Mouse (Mus musculus) lung, postnatal 25 days (tissue): ENCODE data around the gene Anapc7.
"Not testable (repeated sequence)": the region's sequence is repeated elsewhere in the genome, so short reads cannot be mapped to it uniquely, and the experiment has no call there.

ENCODE experiments used
- DNase-seq: peaks from one replicate; pipeline ENCODE4 v3.0.0; 2022; ENCODE audit warnings: low spot score

Gene Anapc7

GRCm38 (mm10) chr5:122405537-122405936, 16.0 kb upstream of the Anapc7 start:
- no peak for DNase-seq

- no peak for DNase-seq
Measured at GRCm38 (mm10) chr5:122409692-122410645, 11.5 kb upstream of the Anapc7 start.

- DNase-seq: no peak
Measured at GRCm38 (mm10) chr5:122411892-122412291, 9.6 kb upstream of the Anapc7 start.

GRCm38 (mm10) chr5:122412826-122413225, 8.7 kb upstream of the Anapc7 start:
- DNase-seq: peak; percentile 39

GRCm38 (mm10) chr5:122414351-122414750, 7.1 kb upstream of the Anapc7 start:
- DNase-seq: no peak

GRCm38 (mm10) chr5:122415465-122415864, 6.0 kb upstream of the Anapc7 start:
- no peak for DNase-seq

- not testable (repeated sequence) for DNase-seq
Measured at GRCm38 (mm10) chr5:122420676-122421075, 817 bp upstream of the Anapc7 start.

GRCm38 (mm10) chr5:122422071-122422964, 825 bp downstream of the Anapc7 start:
- DNase-seq: peak; percentile 89

DNA sequence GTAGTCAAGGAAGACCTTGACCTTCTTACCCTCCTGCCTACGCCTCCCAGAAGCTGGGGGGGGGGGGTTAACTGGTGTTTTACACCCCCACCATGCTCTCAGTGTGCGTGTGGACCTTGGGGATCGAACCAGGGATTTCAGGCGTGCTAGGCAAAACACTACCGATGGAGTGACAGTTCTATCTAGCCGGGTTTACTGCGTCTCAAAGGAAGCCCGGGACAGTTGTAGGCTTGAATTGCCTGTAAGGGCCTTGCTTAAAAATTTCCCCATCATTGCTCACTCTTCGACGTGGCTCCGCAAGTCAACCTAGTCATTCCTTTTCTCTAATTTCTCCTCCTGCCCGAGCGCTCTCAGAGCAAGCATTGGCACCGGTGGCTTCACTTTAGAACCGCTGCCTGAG, 1.6 kb downstream of the Anapc7 start:
- DNase-seq: no peak

GRCm38 (mm10) chr5:122425550-122425949, 4.1 kb downstream of the Anapc7 start:
- no peak for DNase-seq

- DNase-seq: no peak
Measured at GRCm38 (mm10) chr5:122430036-122430775, 8.7 kb downstream of the Anapc7 start.

- no peak for DNase-seq
Measured at GRCm38 (mm10) chr5:122431221-122431620, 9.7 kb downstream of the Anapc7 start.

DNA sequence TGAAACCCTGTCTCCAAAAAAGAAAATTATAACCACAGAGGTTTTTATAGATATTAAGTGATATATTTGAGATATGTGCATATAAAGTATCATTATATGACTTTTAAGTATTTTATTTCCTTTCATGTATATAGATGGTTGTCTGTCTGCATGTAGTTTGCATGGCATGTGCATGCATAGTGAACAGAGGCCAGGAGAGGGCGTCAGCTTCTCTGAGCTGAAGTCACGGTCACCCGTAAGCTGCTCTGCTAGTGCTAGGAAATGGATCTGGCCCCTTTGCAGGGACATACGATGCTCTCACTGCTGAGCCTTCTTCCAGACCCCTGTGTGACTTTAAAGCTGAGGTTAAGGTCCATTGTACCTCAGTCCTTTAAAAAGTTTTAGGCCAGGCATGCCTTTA, 13.0 kb downstream of the Anapc7 start:
- DNase-seq: no peak

- peak; percentile 31 for DNase-seq
Measured at GRCm38 (mm10) chr5:122439400-122440094, 18.1 kb downstream of the Anapc7 start.

- DNase-seq: no peak
Measured at GRCm38 (mm10) chr5:122440095-122440630, 18.7 kb downstream of the Anapc7 start.

DNA sequence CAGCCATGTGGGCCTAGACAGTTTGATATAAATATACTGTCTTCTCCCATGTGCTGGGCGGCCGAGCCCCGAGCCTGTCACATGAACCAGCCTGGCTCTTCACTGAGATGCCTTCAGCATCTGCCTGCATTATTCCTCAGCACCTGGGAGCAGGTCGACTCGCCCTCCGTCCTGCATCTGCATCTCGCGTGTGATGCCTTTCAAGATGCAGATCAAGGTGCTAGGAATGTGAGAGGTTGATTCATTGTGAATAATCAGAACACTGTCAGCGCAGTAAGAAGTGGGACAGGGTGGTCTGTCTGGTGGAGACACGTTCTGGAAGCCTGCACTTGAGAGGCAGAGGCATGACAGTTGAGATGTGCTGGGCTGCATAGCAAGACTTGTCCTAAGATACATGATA, 23.0 kb downstream of the Anapc7 start:
- DNase-seq: no peak

DNA sequence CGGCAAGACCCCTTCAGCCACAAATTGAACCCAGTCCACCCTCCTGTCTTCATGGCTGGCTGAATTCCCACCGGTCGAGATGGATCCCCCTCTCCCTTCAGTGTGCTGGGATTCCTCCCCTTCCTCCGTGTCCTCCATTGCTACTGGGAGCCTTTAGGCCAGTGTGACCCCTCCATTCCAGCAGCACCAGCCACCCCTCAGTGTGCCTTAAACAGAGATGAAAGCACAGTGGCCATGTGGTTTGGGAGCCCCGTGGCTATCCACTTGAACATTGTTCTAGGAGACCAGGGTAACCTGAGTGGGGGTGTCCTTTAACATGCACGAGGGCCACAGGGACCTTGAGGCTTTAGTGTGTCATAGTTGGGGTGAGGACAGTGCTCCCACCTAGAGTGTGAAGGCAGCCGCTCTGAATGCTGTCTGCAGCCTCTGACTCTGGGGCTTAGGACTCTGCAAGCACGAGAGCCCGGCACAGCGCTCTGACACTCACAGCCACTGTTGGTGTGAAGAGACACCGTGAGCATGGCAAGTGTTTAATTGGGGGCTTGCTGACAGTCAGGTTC, 23.6 kb downstream of the Anapc7 start:
- DNase-seq: no peak

DNA sequence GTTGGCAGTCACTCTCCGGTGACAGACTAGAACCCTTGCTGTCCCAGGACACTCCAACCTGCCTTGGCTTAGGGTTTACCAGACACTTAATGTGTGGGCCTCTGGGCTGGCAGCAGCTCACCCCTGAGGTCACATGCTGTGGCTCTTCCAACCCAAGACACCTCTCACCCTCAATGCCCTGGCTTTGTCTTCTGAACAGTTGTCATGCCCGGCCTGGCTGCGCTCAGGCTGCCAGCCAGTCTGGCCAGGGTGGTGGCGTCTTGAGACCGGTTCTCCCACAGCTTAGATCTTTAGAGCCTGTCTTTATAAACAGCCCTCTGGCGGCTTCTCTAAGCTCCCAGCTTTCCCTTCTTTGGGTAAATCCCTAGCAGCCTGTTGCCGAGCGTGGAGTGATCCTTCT, 26.4 kb downstream of the Anapc7 start:
- no peak for DNase-seq

GRCm38 (mm10) chr5:122448869-122449268, 27.4 kb downstream of the Anapc7 start:
- no peak for DNase-seq

DNA sequence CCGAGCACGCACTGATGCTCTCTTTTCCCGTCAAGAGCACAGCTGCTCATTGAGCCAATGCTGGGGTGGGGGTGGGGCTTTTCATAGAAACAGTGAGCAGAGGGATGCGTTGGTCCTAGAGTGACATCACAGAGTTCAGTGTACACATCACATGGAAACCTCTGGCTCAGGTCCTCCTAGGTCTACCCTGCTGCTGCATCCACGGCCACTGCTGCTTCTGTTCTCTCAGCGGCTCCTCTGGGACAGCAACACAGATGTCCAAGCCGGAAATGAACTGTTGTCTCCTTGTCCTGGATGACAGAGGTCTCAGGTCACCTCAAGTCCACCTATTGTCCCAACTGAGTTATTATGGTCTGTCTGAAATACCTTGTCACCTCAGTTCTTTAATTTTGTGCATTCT, 28.5 kb downstream of the Anapc7 start:
- no peak for DNase-seq

DNA sequence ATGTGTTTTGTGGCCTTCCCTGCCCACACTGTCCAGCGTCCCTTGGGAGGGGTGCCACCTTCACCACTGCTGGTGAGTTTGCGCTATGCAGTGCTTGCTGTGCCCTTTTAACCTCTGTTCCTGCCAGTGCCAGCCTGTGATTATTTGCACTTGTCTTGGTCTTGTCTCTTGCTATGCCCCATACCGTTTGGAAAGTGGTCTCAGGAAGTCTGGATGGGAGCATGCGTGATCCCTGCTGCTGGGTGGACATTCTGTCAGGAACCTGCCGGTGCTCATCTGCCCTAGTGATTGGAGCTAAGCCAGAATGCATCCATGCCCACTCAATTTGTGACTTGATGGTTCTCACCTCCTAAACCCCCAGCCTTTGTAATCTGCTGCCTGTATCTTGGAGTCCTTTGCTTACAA, 29.4 kb downstream of the Anapc7 start:
- no peak for DNase-seq
